Mouse (Mus musculus): ENCODE measurements around the gene Snx1. TPM values are rescaled to one million over a fixed set of nuclear protein-coding genes. Genes with fewer than 3 reads are reported as not detected.
A peak's percentile ranks its signal among the peaks of the same experiment; 100 is the strongest.

Snx1 gene
- polyA plus RNA-seq, 1 experiment from 2014 or later: 119 TPM

- WGBS: 46% methylated on average over 6 of the region's 6 CpGs
- Histone ChIP-seq H3K36me3 (peaks cover 8% of the 10 kb centered on the region), H3K4me3 (peak overlapping the region; percentile 69), H3K27me3 (no peaks in the 10 kb centered on the region), H3K9me3 (no peaks in the 10 kb centered on the region), H3K9ac (peak overlapping the region; percentile 81), H3K4me2 (peak overlapping the region; percentile 83), H3K27ac (peak overlapping the region; percentile 81), H3K4me1 (peaks cover 22% of the 10 kb centered on the region)
- no peak for ATAC-seq (ENCODE audit: insufficient number of reproducible peaks, insufficient read depth, low FRiP score, low TSS enrichment, low read depth)
These were observed 783 bp upstream of the Snx1 start for GRCm38 (mm10) chr9:66127193-66127546.

GRCm38 (mm10) chr9:66125543-66126455, 588 bp downstream of the Snx1 start:
- peak overlapping the region; percentile 81; the same call in 1 of the 2 replicates for H3K9ac ChIP-seq
- peak overlapping the region; percentile 88 for H3K27ac ChIP-seq
- no peaks in the 10 kb centered on the region for H3K9me3 ChIP-seq
- ATAC-seq (ENCODE audit: insufficient number of reproducible peaks, insufficient read depth, low FRiP score, low TSS enrichment, low read depth): no peak
- H3K4me3 ChIP-seq: peak overlapping the region; percentile 69
- 59% methylated on average over 12 of the region's 12 CpGs for WGBS
- peak overlapping the region; percentile 83 for H3K4me2 ChIP-seq
- H3K36me3 ChIP-seq: peaks cover 6% of the 10 kb centered on the region
- H3K27me3 ChIP-seq: no peaks in the 10 kb centered on the region
- peaks cover 22% of the 10 kb centered on the region for H3K4me1 ChIP-seq

GRCm38 (mm10) chr9:66124681-66125542, 1.5 kb downstream of the Snx1 start:
- peak; percentile 97 for ATAC-seq (ENCODE audit: insufficient number of reproducible peaks, insufficient read depth, low FRiP score, low TSS enrichment, low read depth)
- no peaks in the 10 kb centered on the region for H3K36me3 ChIP-seq
- 18% methylated on average over 33 of the region's 33 CpGs for WGBS
- H3K9ac ChIP-seq: peak overlapping the region; percentile 91
- H3K27ac ChIP-seq: peak overlapping the region; percentile 88
- no peaks in the 10 kb centered on the region for H3K9me3 ChIP-seq
- peak overlapping the region; percentile 79 for H3K4me3 ChIP-seq
- H3K4me2 ChIP-seq: peak overlapping the region; percentile 78
- H3K4me1 ChIP-seq: peaks cover 22% of the 10 kb centered on the region
- H3K27me3 ChIP-seq: no peaks in the 10 kb centered on the region

- peaks cover 22% of the 10 kb centered on the region for H3K4me1 ChIP-seq
- under 1% methylated on average over 12 of the region's 12 CpGs for WGBS
- peak overlapping the region; percentile 79 for H3K4me3 ChIP-seq
- H3K27ac ChIP-seq: peak overlapping the region; percentile 88
- ATAC-seq (ENCODE audit: insufficient number of reproducible peaks, insufficient read depth, low FRiP score, low TSS enrichment, low read depth): 0 out of 2 replicates have a peak, but pooled peaks have one; percentile 11
- H3K27me3 ChIP-seq: no peaks in the 10 kb centered on the region
- no peaks in the 10 kb centered on the region for H3K36me3 ChIP-seq
- peak overlapping the region; percentile 91 for H3K9ac ChIP-seq
- no peaks in the 10 kb centered on the region for H3K9me3 ChIP-seq
- H3K4me2 ChIP-seq: peak overlapping the region; percentile 78
These were observed 2.3 kb downstream of the Snx1 start for GRCm38 (mm10) chr9:66124111-66124531.

DNA sequence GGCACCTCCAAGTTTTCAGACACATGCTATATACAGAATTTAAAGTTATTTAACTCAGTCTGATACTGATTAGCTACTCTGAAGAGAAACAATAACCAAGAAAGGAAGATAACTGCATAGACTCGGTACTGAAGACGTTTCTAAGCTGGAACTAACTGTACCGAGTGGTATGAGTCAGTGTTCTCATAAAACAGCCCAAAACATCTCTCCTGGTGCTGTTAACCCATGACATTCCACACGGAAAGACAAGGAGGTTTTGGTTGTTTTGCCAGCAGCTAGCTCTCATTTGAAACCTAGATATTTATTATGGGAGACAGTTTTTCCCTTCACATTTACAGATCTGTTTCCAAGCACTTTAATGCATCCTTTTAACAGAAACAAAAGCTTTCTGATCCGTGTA, 2.7 kb downstream of the Snx1 start:
- H3K36me3 ChIP-seq: no peaks in the 10 kb centered on the region
- no peaks in the 10 kb centered on the region for H3K27me3 ChIP-seq
- 6% methylated on average over 5 of the region's 5 CpGs for WGBS
- peak overlapping the region; percentile 78 for H3K4me2 ChIP-seq
- H3K9me3 ChIP-seq: no peaks in the 10 kb centered on the region
- H3K27ac ChIP-seq: no peak overlapping the region
- no peak for ATAC-seq (ENCODE audit: insufficient number of reproducible peaks, insufficient read depth, low FRiP score, low TSS enrichment, low read depth)
- H3K4me3 ChIP-seq: peak overlapping the region; percentile 79
- H3K4me1 ChIP-seq: peaks cover 22% of the 10 kb centered on the region
- H3K9ac ChIP-seq: peak overlapping the region; percentile 91

GRCm38 (mm10) chr9:66121421-66121820, 5.0 kb downstream of the Snx1 start:
- peaks cover 14% of the 10 kb centered on the region for H3K4me1 ChIP-seq

GRCm38 (mm10) chr9:66120945-66121344, 5.4 kb downstream of the Snx1 start:
- Histone ChIP-seq H3K9me3 (no peaks in the 10 kb centered on the region), H3K9ac (no peak overlapping the region), H3K4me3 (no peak overlapping the region), H3K27ac (no peak overlapping the region), H3K4me2 (no peak overlapping the region), H3K36me3 (peaks cover 4% of the 10 kb centered on the region; the same call in 1 of the 2 replicates), H3K27me3 (no peaks in the 10 kb centered on the region), H3K4me1 (peaks cover 14% of the 10 kb centered on the region)
- WGBS: 86% methylated on average over 3 of the region's 3 CpGs
- no peak for ATAC-seq (ENCODE audit: insufficient number of reproducible peaks, insufficient read depth, low FRiP score, low TSS enrichment, low read depth)

More at GRCm38 (mm10) chr9:66121421-66121820, 5.0 kb downstream of the Snx1 start:
- no peaks in the 10 kb centered on the region for H3K27me3 ChIP-seq
- ATAC-seq (ENCODE audit: insufficient number of reproducible peaks, insufficient read depth, low FRiP score, low TSS enrichment, low read depth): no peak
- no peak overlapping the region for H3K4me2 ChIP-seq
- no peak overlapping the region for H3K4me3 ChIP-seq
- H3K9ac ChIP-seq: no peak overlapping the region
- H3K9me3 ChIP-seq: no peaks in the 10 kb centered on the region
- H3K36me3 ChIP-seq: peaks cover 4% of the 10 kb centered on the region; the same call in 1 of the 2 replicates
- H3K27ac ChIP-seq: no peak overlapping the region; the same call in 1 of the 2 replicates

GRCm38 (mm10) chr9:66120106-66120505, 6.3 kb downstream of the Snx1 start:
- no peak for ATAC-seq (ENCODE audit: insufficient number of reproducible peaks, insufficient read depth, low FRiP score, low TSS enrichment, low read depth)

GRCm38 (mm10) chr9:66119498-66119897, 6.9 kb downstream of the Snx1 start:
- H3K9me3 ChIP-seq: no peaks in the 10 kb centered on the region
- H3K4me3 ChIP-seq: no peak overlapping the region
- no peak for ATAC-seq (ENCODE audit: insufficient number of reproducible peaks, insufficient read depth, low FRiP score, low TSS enrichment, low read depth)
- H3K27ac ChIP-seq: no peak overlapping the region
- no peak overlapping the region for H3K4me2 ChIP-seq
- peaks cover 12% of the 10 kb centered on the region; the same call in 1 of the 2 replicates for H3K36me3 ChIP-seq
- 83% methylated on average over 2 of the region's 2 CpGs for WGBS
- H3K27me3 ChIP-seq: no peaks in the 10 kb centered on the region
- no peak overlapping the region for H3K9ac ChIP-seq
- H3K4me1 ChIP-seq: peaks cover 5% of the 10 kb centered on the region

More at GRCm38 (mm10) chr9:66120106-66120505, 6.3 kb downstream of the Snx1 start:
- Histone ChIP-seq H3K4me3 (no peak overlapping the region), H3K27ac (no peak overlapping the region), H3K4me2 (no peak overlapping the region), H3K27me3 (no peaks in the 10 kb centered on the region), H3K9me3 (no peaks in the 10 kb centered on the region), H3K4me1 (peaks cover 6% of the 10 kb centered on the region), H3K36me3 (peaks cover 7% of the 10 kb centered on the region; the same call in 1 of the 2 replicates), H3K9ac (no peak overlapping the region)
- 90% methylated on average over 4 of the region's 4 CpGs for WGBS

DNA sequence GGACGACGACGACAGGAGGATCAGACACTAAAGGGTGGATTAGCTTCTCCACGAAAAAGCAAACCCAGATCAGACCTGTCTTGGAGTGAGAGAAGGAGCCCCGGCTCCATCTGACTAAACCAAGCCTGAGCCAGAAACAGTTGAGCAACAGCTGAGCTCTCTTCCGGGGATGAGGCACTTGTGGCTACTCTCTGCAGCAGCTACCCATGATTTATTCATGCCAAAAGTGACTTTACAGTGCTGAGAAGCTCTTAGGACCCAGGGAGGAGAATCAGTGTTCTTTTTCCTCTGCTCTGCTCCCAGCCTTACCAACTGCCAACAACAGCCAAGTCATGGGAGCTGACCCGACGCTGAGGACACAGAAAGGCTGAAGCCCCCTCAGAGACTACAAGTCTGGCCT, 9.5 kb downstream of the Snx1 start:
- no peak overlapping the region for H3K4me2 ChIP-seq
- H3K27ac ChIP-seq: no peak overlapping the region
- no peaks in the 10 kb centered on the region for H3K27me3 ChIP-seq
- no peaks in the 10 kb centered on the region for H3K4me1 ChIP-seq
- H3K9ac ChIP-seq: no peak overlapping the region
- no peak for ATAC-seq (ENCODE audit: insufficient number of reproducible peaks, insufficient read depth, low FRiP score, low TSS enrichment, low read depth)
- no peak overlapping the region for H3K4me3 ChIP-seq
- 68% methylated on average over 8 of the region's 8 CpGs for WGBS
- peaks cover 26% of the 10 kb centered on the region for H3K36me3 ChIP-seq
- no peaks in the 10 kb centered on the region for H3K9me3 ChIP-seq

DNA sequence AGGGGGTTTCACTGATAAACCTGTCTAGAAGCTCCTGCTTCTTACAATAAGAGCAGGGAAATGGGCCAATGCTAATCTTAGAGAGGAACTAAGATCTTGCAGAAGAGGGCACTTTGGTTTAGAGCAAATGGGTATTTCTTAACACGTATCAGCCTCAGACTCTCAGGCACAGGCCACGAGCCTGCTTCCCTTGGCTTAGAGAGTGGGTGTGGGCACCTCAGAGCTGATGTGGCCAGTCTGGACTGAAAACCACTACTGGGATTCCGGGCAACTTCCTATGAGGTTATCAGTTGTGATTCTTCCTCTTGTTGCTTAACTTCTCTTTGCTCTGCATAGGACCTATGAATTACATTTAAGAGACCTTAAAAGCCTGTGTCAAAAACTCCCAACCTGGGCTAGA, 12.0 kb downstream of the Snx1 start:
- peaks cover 13% of the 10 kb centered on the region for H3K4me1 ChIP-seq
- no peak overlapping the region for H3K27ac ChIP-seq
- H3K4me3 ChIP-seq: no peak overlapping the region
- ATAC-seq (ENCODE audit: insufficient number of reproducible peaks, insufficient read depth, low FRiP score, low TSS enrichment, low read depth): no peak
- 92% methylated on average over 3 of the region's 3 CpGs for WGBS
- no peak overlapping the region for H3K4me2 ChIP-seq
- no peaks in the 10 kb centered on the region for H3K27me3 ChIP-seq
- H3K9ac ChIP-seq: no peak overlapping the region
- no peaks in the 10 kb centered on the region for H3K9me3 ChIP-seq
- peaks cover 29% of the 10 kb centered on the region for H3K36me3 ChIP-seq
